Mouse (Mus musculus) subcutaneous adipose tissue, adult 2 months (tissue): ENCODE measurements around the gene Fam214a. TPM values are rescaled to one million over a fixed set of nuclear protein-coding genes. Genes with fewer than 3 reads are reported as not detected.

Experiments
- polyA plus RNA-seq: library from polyadenylated mRNA; depleted of rRNA; stranded (reverse); fragments of >200 nt; gene quantifications from 2 replicates; pipeline ENCODE4 v1.2.3, GENCODE M21; 2012; ENCODE audit warnings: low replicate concordance; rRNA removed

The Fam214a gene
- polyA plus RNA-seq, result 19.9 and 31.6 TPM in 2 replicates

DNA sequence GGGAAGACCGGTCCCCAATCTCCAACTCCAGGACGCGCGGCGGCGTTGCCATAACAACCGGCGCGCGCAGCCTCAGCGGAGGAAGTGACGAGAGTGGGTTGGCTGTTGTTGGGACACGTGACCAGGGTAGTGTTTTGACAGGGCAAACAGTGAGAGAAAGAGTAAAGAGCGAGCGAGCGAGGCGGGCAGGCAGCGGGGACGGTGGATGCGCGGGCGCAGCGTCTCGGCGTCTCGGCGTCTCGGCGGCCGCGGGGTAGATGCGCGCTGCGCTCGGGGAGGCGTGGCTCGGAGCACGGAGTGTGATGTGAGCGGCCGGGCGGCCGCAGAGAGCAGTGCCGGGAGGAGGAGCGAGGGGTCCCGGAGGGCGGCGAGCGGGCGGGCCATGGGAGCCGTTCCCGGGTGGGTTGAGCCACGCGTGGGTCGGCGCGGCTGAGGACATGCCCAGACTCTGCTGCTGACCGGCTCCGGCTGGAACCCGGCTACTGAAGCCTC, at the start of gene Fam214a:
Gene Fam214a, plus strand, starts transcription at position 129 of the 492 bp plus-strand sequence.

DNA sequence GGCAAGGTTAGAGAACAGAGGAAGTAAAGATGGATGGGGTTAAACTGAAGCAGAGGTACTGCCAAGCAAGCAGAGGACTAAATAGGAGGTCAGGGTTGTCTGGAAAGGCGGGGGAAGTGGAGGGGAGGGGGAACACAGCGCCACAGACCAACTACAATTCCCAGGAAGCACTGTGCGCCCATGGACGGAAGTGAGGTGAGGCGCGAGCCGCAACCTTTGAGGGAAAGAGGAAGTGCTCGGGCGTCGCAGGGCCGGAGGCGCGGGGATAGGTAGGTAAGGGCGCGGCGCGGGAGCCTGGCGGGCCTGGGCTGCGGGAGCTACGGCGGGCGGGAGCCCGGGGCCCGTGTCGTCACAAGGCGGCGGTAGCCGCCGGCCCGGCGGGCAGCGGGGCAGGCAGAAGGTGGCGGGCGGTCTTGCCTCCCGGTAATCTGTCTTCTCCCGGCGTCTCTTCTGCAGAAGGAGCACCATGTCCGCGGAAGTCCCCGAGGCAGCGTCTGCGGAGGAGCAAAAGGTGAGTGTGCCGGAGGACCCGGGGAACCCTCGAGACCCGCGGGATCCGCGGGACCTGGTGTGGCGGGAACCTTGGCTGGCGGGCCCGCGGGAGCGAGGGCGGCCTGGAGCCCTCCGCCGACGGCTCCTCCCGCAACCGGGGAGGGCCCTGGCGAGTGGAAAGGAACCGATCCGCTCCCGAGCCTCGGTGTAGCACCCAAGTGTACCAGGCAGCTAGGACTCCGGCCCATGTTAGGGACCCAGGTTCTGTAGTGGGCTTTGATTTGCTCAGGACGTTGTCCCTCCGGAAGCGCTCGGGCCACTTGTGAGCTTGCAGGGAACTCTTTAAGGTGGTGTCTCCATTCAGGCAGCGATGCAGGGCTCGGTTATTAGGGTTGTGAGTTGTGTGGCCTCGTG, 85.0 kb downstream of the Fam214a start, which contains the start of gene Arpp19:
Gene Arpp19, plus strand, starts transcription at position 164 of the 906 bp plus-strand sequence.

DNA sequence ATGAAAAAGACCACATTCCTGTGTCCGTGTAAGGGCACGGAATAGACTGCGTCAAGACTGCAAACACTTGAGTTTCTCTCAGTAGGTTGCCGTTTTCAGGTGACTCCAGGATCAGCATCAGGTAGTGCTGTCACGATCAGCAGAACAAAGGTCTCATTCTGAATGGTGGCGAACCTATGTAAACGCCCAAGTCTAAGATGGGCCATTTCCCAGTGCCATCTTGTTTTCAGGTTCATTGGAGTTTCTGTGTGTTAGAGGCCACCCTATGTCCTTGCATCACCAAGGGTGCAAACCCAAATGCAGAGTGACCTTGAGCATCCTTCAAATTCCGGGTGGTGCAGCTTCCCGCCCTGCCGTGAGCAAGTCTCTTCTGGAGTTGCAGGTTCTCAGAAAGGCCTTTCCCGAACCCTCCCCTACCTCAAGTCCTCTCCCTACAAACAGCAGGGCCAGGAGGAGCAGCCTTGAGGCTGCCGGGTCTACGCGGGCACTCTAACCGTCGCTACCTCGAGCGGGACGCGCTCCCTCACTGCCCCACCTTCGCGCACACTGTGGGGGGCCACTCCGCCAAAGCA, 117.9 kb downstream of the Fam214a start, which contains the start of gene Myo5a:
Gene Myo5a, plus strand, starts transcription at position 559 of the 572 bp plus-strand sequence.

Other genes starting within 250 kb of the Fam214a start
- 0.03 TPM in 1 of 2 replicates, not detected in the other for gene Onecut1, start 91.0 kb upstream of the Fam214a start, polyA plus RNA-seq
- 18.3 and 26.1 TPM in 2 replicates for gene Arpp19, start 84.7 kb downstream of the Fam214a start, polyA plus RNA-seq
- 17.3 and 23.7 TPM in 2 replicates for gene Myo5a, start 118.1 kb downstream of the Fam214a start, polyA plus RNA-seq